Mouse (Mus musculus): Measurements from ENCODE around the gene Ndel1. TPM values are rescaled to one million over a fixed set of nuclear protein-coding genes. Genes with fewer than 3 reads are reported as not detected.

The Ndel1 gene
- polyA plus RNA-seq, 1 experiment from 2014 or later, result 61.6 TPM

GRCm38 (mm10) chr11:68863631-68864091 is 8.0 kb downstream of the Ndel1 start:
- ATAC-seq (ENCODE audit: insufficient read depth, low FRiP score, low TSS enrichment) (no peak), DNase-seq (ENCODE audit: low spot score) (no peak)
- no peak overlapping the region for H3K4me2 ChIP-seq (ENCODE audit: low read depth)
- H3K9ac ChIP-seq (ENCODE audit: low read length), result no peak overlapping the region
- H3K9me3 ChIP-seq (ENCODE audit: control insufficient read depth, low read length), result no peaks in the 10 kb centered on the region
- H3K4me3 ChIP-seq (ENCODE audit: low read depth, low read length), result no peak overlapping the region
- WGBS, result 79% methylated on average over 4 of the region's 4 CpGs
- H3K27ac ChIP-seq (ENCODE audit: low read depth, low read length), result no peak overlapping the region
- H3K36me3 ChIP-seq (ENCODE audit: control insufficient read depth, insufficient read depth, low read length), result no peaks in the 10 kb centered on the region
- no peaks in the 10 kb centered on the region for H3K27me3 ChIP-seq (ENCODE audit: control insufficient read depth, insufficient read depth, low read length)
- no peaks in the 10 kb centered on the region for H3K4me1 ChIP-seq (ENCODE audit: control insufficient read depth, insufficient read depth, low read length)

DNA sequence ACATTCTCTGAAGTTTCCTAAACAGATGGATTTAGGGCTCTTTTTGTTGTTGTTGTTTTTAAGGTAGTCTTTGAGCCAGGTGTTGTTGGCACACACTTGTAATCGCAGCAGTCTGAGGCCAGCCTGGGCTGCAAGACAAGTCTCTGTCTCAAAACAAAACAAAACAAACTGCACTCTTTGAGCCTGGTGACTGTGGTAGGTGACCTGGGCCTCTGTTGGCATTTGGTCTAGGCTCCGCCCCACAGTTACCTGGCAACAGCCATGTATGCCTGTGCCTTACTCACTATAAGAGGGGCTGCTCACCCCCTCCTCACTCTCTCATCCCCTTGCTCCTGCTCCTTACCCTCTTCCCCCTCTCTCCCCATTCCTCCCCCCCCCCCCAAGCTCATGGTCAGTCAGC is 9.4 kb downstream of the Ndel1 start:
- 83% methylated on average over 2 of the region's 2 CpGs for WGBS
- no peak overlapping the region for H3K4me2 ChIP-seq (ENCODE audit: low read depth)
- no peaks in the 10 kb centered on the region for H3K27me3 ChIP-seq (ENCODE audit: control insufficient read depth, insufficient read depth, low read length)
- no peak overlapping the region for H3K4me3 ChIP-seq (ENCODE audit: low read depth, low read length)
- no peak overlapping the region for H3K27ac ChIP-seq (ENCODE audit: low read depth, low read length)
- H3K36me3 ChIP-seq (ENCODE audit: control insufficient read depth, insufficient read depth, low read length), result no peaks in the 10 kb centered on the region
- ATAC-seq (ENCODE audit: insufficient read depth, low FRiP score, low TSS enrichment) (no peak), DNase-seq (ENCODE audit: low spot score) (no peak)
- H3K4me1 ChIP-seq (ENCODE audit: control insufficient read depth, insufficient read depth, low read length), result no peaks in the 10 kb centered on the region
- no peaks in the 10 kb centered on the region for H3K9me3 ChIP-seq (ENCODE audit: control insufficient read depth, low read length)
- no peak overlapping the region for H3K9ac ChIP-seq (ENCODE audit: low read length)

GRCm38 (mm10) chr11:68859943-68860593 is 11.6 kb downstream of the Ndel1 start:
- DNase-seq (ENCODE audit: low spot score), result no peak
- Histone ChIP-seq H3K27me3 (ENCODE audit: control insufficient read depth, insufficient read depth, low read length) (no peaks in the 10 kb centered on the region), H3K36me3 (ENCODE audit: control insufficient read depth, insufficient read depth, low read length) (no peaks in the 10 kb centered on the region), H3K9me3 (ENCODE audit: control insufficient read depth, low read length) (no peaks in the 10 kb centered on the region), H3K4me3 (ENCODE audit: low read depth, low read length) (no peak overlapping the region), H3K27ac (ENCODE audit: low read depth, low read length) (no peak overlapping the region), H3K9ac (ENCODE audit: low read length) (no peak overlapping the region), H3K4me1 (ENCODE audit: control insufficient read depth, insufficient read depth, low read length) (no peaks in the 10 kb centered on the region), H3K4me2 (ENCODE audit: low read depth) (no peak overlapping the region)
- no peak for ATAC-seq (ENCODE audit: insufficient read depth, low FRiP score, low TSS enrichment)
- WGBS, result 83% methylated on average over 8 of the region's 8 CpGs

DNA sequence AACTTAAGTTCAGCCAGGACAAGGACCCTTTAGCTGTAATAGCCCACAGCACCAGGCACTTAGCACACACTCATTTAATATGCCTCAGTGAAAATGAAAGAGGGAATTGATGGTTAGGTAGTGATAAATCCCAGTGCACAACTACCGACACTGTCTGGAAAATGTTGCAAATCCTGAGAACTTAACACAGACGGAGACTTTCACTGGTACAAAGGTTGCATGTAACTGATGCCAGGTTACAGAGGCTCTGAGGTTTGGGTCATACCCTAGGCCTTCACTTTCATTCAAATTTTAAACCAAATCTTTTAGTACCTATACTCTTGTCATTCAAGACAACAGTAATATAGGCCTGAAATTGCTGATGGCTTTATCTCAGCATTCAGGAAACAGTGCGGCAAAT is 14.3 kb downstream of the Ndel1 start:
- Histone ChIP-seq H3K9ac (ENCODE audit: low read length) (no peak overlapping the region), H3K4me2 (ENCODE audit: low read depth) (no peak overlapping the region), H3K4me1 (ENCODE audit: control insufficient read depth, insufficient read depth, low read length) (peaks cover 5% of the 10 kb centered on the region), H3K27ac (ENCODE audit: low read depth, low read length) (no peak overlapping the region), H3K9me3 (ENCODE audit: control insufficient read depth, low read length) (no peaks in the 10 kb centered on the region), H3K4me3 (ENCODE audit: low read depth, low read length) (no peak overlapping the region), H3K36me3 (ENCODE audit: control insufficient read depth, insufficient read depth, low read length) (no peaks in the 10 kb centered on the region), H3K27me3 (ENCODE audit: control insufficient read depth, insufficient read depth, low read length) (no peaks in the 10 kb centered on the region)
- WGBS, result 90% methylated on average over 3 of the region's 3 CpGs
- no peak for ATAC-seq (ENCODE audit: insufficient read depth, low FRiP score, low TSS enrichment)
- DNase-seq (ENCODE audit: low spot score), result no peak

DNA sequence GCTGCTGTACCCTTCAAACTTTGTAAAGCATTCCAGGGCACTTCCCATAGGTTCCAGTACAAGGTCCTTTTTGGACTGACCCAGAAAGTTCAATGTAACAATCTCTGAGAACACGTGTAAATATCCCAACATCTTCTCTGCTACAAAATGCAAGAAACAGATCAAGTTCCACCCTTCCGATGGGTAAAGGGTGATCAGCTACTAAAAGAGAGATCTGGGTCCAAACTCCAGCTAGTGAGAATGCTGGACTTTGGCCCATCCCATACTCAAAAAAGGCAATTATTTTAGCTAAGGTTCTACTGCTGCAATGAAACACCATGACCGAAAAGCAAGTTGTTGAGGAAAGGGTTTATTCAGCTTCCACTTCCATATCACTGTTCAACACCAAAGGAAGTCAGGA is 17.0 kb downstream of the Ndel1 start:
- no peak overlapping the region for H3K4me2 ChIP-seq (ENCODE audit: low read depth)
- ATAC-seq (ENCODE audit: insufficient read depth, low FRiP score, low TSS enrichment) (no peak), DNase-seq (ENCODE audit: low spot score) (no peak)
- H3K9ac ChIP-seq (ENCODE audit: low read length), result no peak overlapping the region
- H3K4me3 ChIP-seq (ENCODE audit: low read depth, low read length), result no peak overlapping the region
- no peaks in the 10 kb centered on the region for H3K36me3 ChIP-seq (ENCODE audit: control insufficient read depth, insufficient read depth, low read length)
- 89% methylated on average over 3 of the region's 3 CpGs for WGBS
- H3K9me3 ChIP-seq (ENCODE audit: control insufficient read depth, low read length), result no peaks in the 10 kb centered on the region
- H3K4me1 ChIP-seq (ENCODE audit: control insufficient read depth, insufficient read depth, low read length), result peaks cover 12% of the 10 kb centered on the region
- no peaks in the 10 kb centered on the region for H3K27me3 ChIP-seq (ENCODE audit: control insufficient read depth, insufficient read depth, low read length)
- no peak overlapping the region for H3K27ac ChIP-seq (ENCODE audit: low read depth, low read length)

GRCm38 (mm10) chr11:68853611-68854401 is 17.9 kb downstream of the Ndel1 start:
- Histone ChIP-seq H3K27ac (ENCODE audit: low read depth, low read length) (no peak overlapping the region; the same call in 1 of the 2 replicates), H3K4me2 (ENCODE audit: low read depth) (peak overlapping the region; percentile 63), H3K4me3 (ENCODE audit: low read depth, low read length) (peak overlapping the region; percentile 92), H3K9me3 (ENCODE audit: control insufficient read depth, low read length) (no peaks in the 10 kb centered on the region), H3K27me3 (ENCODE audit: control insufficient read depth, insufficient read depth, low read length) (no peaks in the 10 kb centered on the region), H3K9ac (ENCODE audit: low read length) (peak overlapping the region; percentile 39), H3K36me3 (ENCODE audit: control insufficient read depth, insufficient read depth, low read length) (no peaks in the 10 kb centered on the region), H3K4me1 (ENCODE audit: control insufficient read depth, insufficient read depth, low read length) (peaks cover 12% of the 10 kb centered on the region)
- no peak for DNase-seq (ENCODE audit: low spot score)
- no peak for ATAC-seq (ENCODE audit: insufficient read depth, low FRiP score, low TSS enrichment)
- 46% methylated on average over 14 of the region's 14 CpGs for WGBS

- no peaks in the 10 kb centered on the region for H3K36me3 ChIP-seq (ENCODE audit: control insufficient read depth, insufficient read depth, low read length)
- no peaks in the 10 kb centered on the region for H3K27me3 ChIP-seq (ENCODE audit: control insufficient read depth, insufficient read depth, low read length)
- peaks cover 12% of the 10 kb centered on the region for H3K4me1 ChIP-seq (ENCODE audit: control insufficient read depth, insufficient read depth, low read length)
- DNase-seq (ENCODE audit: low spot score) (peak; percentile 100), ATAC-seq (ENCODE audit: insufficient read depth, low FRiP score, low TSS enrichment) (peak; percentile 99)
- peak overlapping the region; percentile 92 for H3K9ac ChIP-seq (ENCODE audit: low read length)
- under 1% methylated on average over 42 of the region's 42 CpGs for WGBS
- H3K27ac ChIP-seq (ENCODE audit: low read depth, low read length), result peak overlapping the region; percentile 93
- no peaks in the 10 kb centered on the region for H3K9me3 ChIP-seq (ENCODE audit: control insufficient read depth, low read length)
- H3K4me3 ChIP-seq (ENCODE audit: low read depth, low read length), result peak overlapping the region; percentile 92
- H3K4me2 ChIP-seq (ENCODE audit: low read depth), result peak overlapping the region; percentile 80
Measured at GRCm38 (mm10) chr11:68852932-68853409, 18.7 kb downstream of the Ndel1 start.

DNA sequence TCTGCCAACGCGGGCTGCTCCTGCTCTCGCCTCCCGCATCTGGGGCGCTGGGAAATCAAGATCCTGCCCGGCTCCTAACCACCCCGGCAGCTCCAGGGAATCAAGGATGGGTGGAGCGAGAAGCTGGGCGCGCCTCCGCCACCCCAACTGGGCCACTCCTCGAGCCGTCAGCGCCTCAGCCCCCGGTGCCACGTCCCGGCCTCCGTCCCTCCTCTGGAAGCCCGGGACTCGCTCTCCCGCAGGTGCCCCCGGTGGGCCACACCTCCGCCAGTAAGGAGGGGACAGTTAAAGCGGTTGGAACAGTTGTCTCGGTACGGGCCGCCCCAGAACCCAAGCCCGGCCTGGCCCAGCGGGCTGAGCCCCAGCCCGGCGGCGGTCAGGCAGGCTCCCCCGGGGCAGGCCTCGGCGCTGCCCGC is 19.2 kb downstream of the Ndel1 start:
- ATAC-seq (ENCODE audit: insufficient read depth, low FRiP score, low TSS enrichment) (no peak; the same call in 1 of the 2 replicates), DNase-seq (ENCODE audit: low spot score) (peak; percentile 54)
- Histone ChIP-seq H3K4me1 (ENCODE audit: control insufficient read depth, insufficient read depth, low read length) (peaks cover 12% of the 10 kb centered on the region), H3K27me3 (ENCODE audit: control insufficient read depth, insufficient read depth, low read length) (no peaks in the 10 kb centered on the region), H3K9me3 (ENCODE audit: control insufficient read depth, low read length) (no peaks in the 10 kb centered on the region), H3K27ac (ENCODE audit: low read depth, low read length) (peak overlapping the region; percentile 93), H3K4me3 (ENCODE audit: low read depth, low read length) (peak overlapping the region; percentile 92), H3K9ac (ENCODE audit: low read length) (peak overlapping the region; percentile 92), H3K36me3 (ENCODE audit: control insufficient read depth, insufficient read depth, low read length) (no peaks in the 10 kb centered on the region), H3K4me2 (ENCODE audit: low read depth) (peak overlapping the region; percentile 80)
- 0% methylated on average over 36 of the region's 36 CpGs for WGBS

Measured in neural tube, embryonic 11.5 days (tissue).